In the genomic region with DNA sequence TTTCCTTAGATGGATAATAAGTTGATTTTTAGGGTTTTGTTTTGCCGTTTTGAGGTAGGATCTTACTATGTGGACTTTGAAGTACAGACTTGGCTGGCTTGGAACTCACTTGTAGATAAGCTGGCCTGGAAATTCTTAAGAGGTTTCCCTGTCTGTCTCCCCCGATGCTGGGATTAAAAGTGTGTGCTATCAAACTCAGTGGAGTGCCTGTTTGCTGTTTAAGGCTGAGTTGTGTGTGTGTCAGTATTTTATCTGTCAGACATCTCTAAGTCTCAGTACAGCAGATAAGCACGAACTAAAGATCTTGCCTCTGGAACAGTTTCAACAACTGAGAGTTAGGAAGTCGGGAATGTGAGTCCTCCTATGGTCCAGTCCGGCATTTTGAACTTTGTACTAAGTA, we compare ENCODE assay signal across 8 mouse cellular contexts. TPM values are rescaled to one million over a fixed set of nuclear protein-coding genes. Genes with fewer than 3 reads are reported as not detected.
DNase-seq lines count a peak whose midpoint lies in the region; ATAC-seq and TF ChIP-seq lines count a peak whose summit lies in the region.

No protein-coding gene starts in this region.

- H3K4me1 ChIP-seq in cerebellum, adult 2 months (ENCODE audit: control insufficient read depth, insufficient read depth, low read length): no peaks in the 10 kb centered on the region; the same call in 1 of the 2 replicates
- H3K4me1 ChIP-seq in testis, adult 2 months (ENCODE audit: control insufficient read depth, insufficient read depth, low read length): peaks cover 9% of the 10 kb centered on the region
- peaks cover 22% of the 10 kb centered on the region for H3K4me1 ChIP-seq in liver, embryonic 11.5 days (replicated peaks; ENCODE audit: control insufficient read depth, insufficient read depth, low read length)

- TF ChIP-seq CTCF in cerebellum, adult 2 months (IDR thresholded peaks at IDR 0.05; ENCODE audit: borderline replicate concordance, insufficient read depth, low read depth, low read length): no peak
- TF ChIP-seq CTCF in testis, adult 2 months (IDR thresholded peaks at IDR 0.05; ENCODE audit: control insufficient read depth, insufficient read depth, insufficient replicate concordance, low read depth, low read length): no peak

- H3K4me3 ChIP-seq in cerebellum, adult 2 months (replicated peaks; ENCODE audit: insufficient read depth, low read depth, low read length): peak overlapping the region; percentile 7
- H3K4me3 ChIP-seq in testis, adult 2 months (ENCODE audit: control insufficient read depth, low read depth, low read length): peak overlapping the region; percentile 65; the same call in 1 of the 2 replicates
- peak overlapping the region; percentile 94 for H3K4me3 ChIP-seq in liver, embryonic 11.5 days (ENCODE audit: low read depth, low read length)

- peak overlapping the region; percentile 89 for H3K4me2 ChIP-seq in liver, embryonic 11.5 days

- DNase-seq in cerebellum, adult 2 months: no peak
- DNase-seq in cerebellum, postnatal 10 days: no peak
- no peak for DNase-seq in testis, postnatal 10 days (ENCODE audit: low spot score)
- no peak for DNase-seq in liver, embryonic 11.5 days (ENCODE audit: low spot score)
- no peak for DNase-seq in thymus, postnatal 10 days (ENCODE audit: low spot score in 2 of 2)
- no peak for DNase-seq in gastrocnemius, postnatal 4 days (ENCODE audit: low spot score in 2 of 2)

- H3K9ac ChIP-seq in liver, embryonic 11.5 days (ENCODE audit: low read depth, low read length): peak overlapping the region; percentile 47

- no peaks in the 10 kb centered on the region for H3K27me3 ChIP-seq in cerebellum, adult 2 months (ENCODE audit: control insufficient read depth, insufficient read depth, low read length)
- H3K27me3 ChIP-seq in testis, adult 2 months (ENCODE audit: control insufficient read depth, insufficient read depth, low read length): no peaks in the 10 kb centered on the region
- H3K27me3 ChIP-seq in liver, embryonic 11.5 days (replicated peaks; ENCODE audit: control insufficient read depth, insufficient read depth, low read length): no peaks in the 10 kb centered on the region

- 3% methylated on average over 5 of the region's 5 CpGs for WGBS in cerebellum, adult 2 months
- WGBS in liver, embryonic 11.5 days: 16% methylated on average over 5 of the region's 5 CpGs

- TF ChIP-seq POLR2A in cerebellum, adult 2 months (IDR thresholded peaks at IDR 0.05; ENCODE audit: borderline replicate concordance, insufficient read depth, low read length): no peak
- no peak for TF ChIP-seq POLR2A in testis, adult 2 months (IDR thresholded peaks at IDR 0.05; ENCODE audit: control insufficient read depth, low read depth, low read length)

- H3K9me3 ChIP-seq in liver, embryonic 11.5 days (ENCODE audit: control insufficient read depth, low read length): no peaks in the 10 kb centered on the region

- H3K27ac ChIP-seq in cerebellum, adult 2 months (ENCODE audit: insufficient read depth, low read length): no peak overlapping the region
- peak overlapping the region; percentile 42; the same call in 1 of the 2 replicates for H3K27ac ChIP-seq in testis, adult 2 months (ENCODE audit: control insufficient read depth, insufficient read depth, low read depth, low read length)
- H3K27ac ChIP-seq in liver, embryonic 11.5 days (ENCODE audit: low read depth, low read length): no peak overlapping the region

- no peak for ATAC-seq in liver, embryonic 11.5 days (replicated peaks; ENCODE audit: low FRiP score)
- no peak for ATAC-seq in granulocyte monocyte progenitor cell, adult 5-6 weeks (replicated peaks; ENCODE audit: poor library complexity, severe bottlenecking)

- peaks cover 2% of the 10 kb centered on the region for H3K36me3 ChIP-seq in testis, adult 2 months (ENCODE audit: control insufficient read depth, insufficient read depth, low read length)
- H3K36me3 ChIP-seq in liver, embryonic 11.5 days (ENCODE audit: control insufficient read depth, insufficient read depth, low read length): no peaks in the 10 kb centered on the region

RNA-seq across cellular contexts. Expression of gene Usp47, which starts 1.6 kb away (rescaled TPM):
- 45.1 and 46.7 TPM in 2 replicates for polyA plus RNA-seq in cerebellum, adult 2 months (2012; rRNA removed)
- polyA plus RNA-seq in testis, adult 2 months (2012; rRNA removed): 57.8 and 68.3 TPM in 2 replicates
- 55.3 and 62.7 TPM in 2 replicates for polyA plus RNA-seq in liver, embryonic 11.5 days (2014; fragmentation: Nextera tagmentation; extraction: Ambion mirVana)
- total RNA-seq in granulocyte monocyte progenitor cell, adult 5-6 weeks (2014; fragmentation: Nextera tagmentation): 49.8 and 52.5 TPM in 2 replicates
- total RNA-seq in granulocyte monocyte progenitor cell, adult 5-6 weeks (2017): 125 and 135 TPM in 2 replicates
- total RNA-seq in gastrocnemius, postnatal 4 days (2021): 100 to 1,000 TPM; 164 to 168 TPM

Comparison
In these comparisons a context has a peak if more than half of its experiments do, and no peak if none do; other contexts are left out.
1. H3K4me3 ChIP-seq: peak in every context shown above with its lines; median percentile 94 in liver, embryonic 11.5 days; 65 in testis, adult 2 months; 7 in cerebellum, adult 2 months.